Mouse (Mus musculus): Measurements from ENCODE around the gene Ralgapa2.

- TF ChIP-seq CTCF (IDR thresholded peaks at IDR 0.05; ENCODE audit: insufficient read depth, low read length) (no peak), POLR2A (IDR thresholded peaks at IDR 0.05; ENCODE audit: borderline replicate concordance, extremely low read depth, low read depth, low read length) (no peak)
Measured at GRCm38 (mm10) chr2:146476428-146476972, 35.6 kb downstream of the Ralgapa2 start.
